Mouse (Mus musculus) MEL (cell line): ENCODE data around the gene Gm20388.

Experiments used
- CHD1 ChIP-seq: IDR thresholded peaks from 2 replicates; pipeline ENCODE4 v1.6.1; 2012; ENCODE audit warnings: low read depth, mild to moderate bottlenecking, inconsistent platforms, low read length, improper control_type of control experiment
- CTCF ChIP-seq, 3 experiments: IDR thresholded peaks in 2 of 3; conservative IDR thresholded peaks in 1 of 3; 2 replicates each; pipeline ENCODE4 v1.5.1; 2011 to 2012; ENCODE audit warnings: low read length in 3 of 3, low read depth in 2 of 3, mild to moderate bottlenecking in 2 of 3, improper control_type of control experiment in 1 of 3, inconsistent platforms in 1 of 3, mixed read lengths in 1 of 3, moderate library complexity in 1 of 3; ENCODE audit not compliant: control insufficient read depth in 1 of 3, insufficient read depth in 1 of 3, poor library complexity in 1 of 3, severe bottlenecking in 1 of 3
- EP300 ChIP-seq, 2 experiments: IDR thresholded peaks; 2 replicates each; pipeline ENCODE4 v1.6.1; 2011; ENCODE audit warnings: improper control_type of control experiment in 2 of 2, low read length in 2 of 2, low read depth in 1 of 2, mild to moderate bottlenecking in 1 of 2
- GATA1 ChIP-seq: IDR thresholded peaks from 2 replicates; pipeline ENCODE4 v1.6.1; 2011; ENCODE audit warnings: low read depth, low read length, improper control_type of control experiment
- KAT2A ChIP-seq: conservative IDR thresholded peaks from 2 replicates; pipeline ENCODE4 v1.6.1; 2012; ENCODE audit warnings: low read depth, low read length, improper control_type of control experiment, inconsistent platforms
- MEF2A ChIP-seq: IDR thresholded peaks from 2 replicates; pipeline ENCODE4 v1.6.1; 2014; ENCODE audit warnings: low read depth, mild to moderate bottlenecking, inconsistent platforms, low read length, improper control_type of control experiment; ENCODE audit not compliant: poor library complexity, insufficient replicate concordance, severe bottlenecking; ENCODE audit errors: extremely low read depth
- MXI1 ChIP-seq: IDR thresholded peaks from 2 replicates; pipeline ENCODE4 v1.6.1; 2011; ENCODE audit warnings: mild to moderate bottlenecking, low read depth, low read length, improper control_type of control experiment
- MYB ChIP-seq: IDR thresholded peaks from 2 replicates; pipeline ENCODE4 v1.6.1; 2011; ENCODE audit warnings: mild to moderate bottlenecking, low read depth, low read length, improper control_type of control experiment
- NRF1 ChIP-seq: IDR thresholded peaks from 2 replicates; pipeline ENCODE4 v1.6.1; 2014; ENCODE audit warnings: low read depth, mild to moderate bottlenecking, inconsistent platforms, low read length, improper control_type of control experiment, moderate library complexity; ENCODE audit not compliant: poor library complexity, insufficient read depth, severe bottlenecking
- POLR2A ChIP-seq, 2 experiments: IDR thresholded peaks; 2 replicates each; pipeline ENCODE4 v1.6.1; 2011 to 2012; ENCODE audit warnings: low read length in 2 of 2, mild to moderate bottlenecking in 2 of 2, control low read depth in 1 of 2, improper control_type of control experiment in 1 of 2, low read depth in 1 of 2, moderate library complexity in 1 of 2; ENCODE audit not compliant: control insufficient read depth in 1 of 2, insufficient read depth in 1 of 2, poor library complexity in 1 of 2
- ZKSCAN1 ChIP-seq: IDR thresholded peaks from 2 replicates; pipeline ENCODE4 v1.6.1; 2012; ENCODE audit warnings: low read depth, mild to moderate bottlenecking, inconsistent platforms, low read length, improper control_type of control experiment, moderate library complexity

- TF ChIP-seq CTCF (IDR thresholded peaks at IDR 0.05 in 2 of 3, conservative IDR thresholded peaks at IDR 0.05 in 1 of 3; ENCODE audit: control insufficient read depth in 1 of 3, insufficient read depth in 1 of 3, low read depth in 2 of 3, low read length in 3 of 3, poor library complexity in 1 of 3, severe bottlenecking in 1 of 3) = no peak
- no peak for TF ChIP-seq KAT2A
- TF ChIP-seq MEF2A = no peak
- no peak for TF ChIP-seq POLR2A (IDR thresholded peaks at IDR 0.05; ENCODE audit: control insufficient read depth in 1 of 2, insufficient read depth in 1 of 2, low read depth in 1 of 2, low read length in 2 of 2, poor library complexity in 1 of 2)
- no peak for TF ChIP-seq GATA1
- no peak for TF ChIP-seq MYB
- no peak for TF ChIP-seq CHD1
- no peak for TF ChIP-seq EP300 (IDR thresholded peaks at IDR 0.05; ENCODE audit: low read depth in 1 of 2, low read length in 2 of 2)
- no peak for TF ChIP-seq MXI1
- no peak for TF ChIP-seq NRF1
- TF ChIP-seq ZKSCAN1 = no peak
Measured at GRCm38 (mm10) chr8:119943616-119944015, 33.0 kb downstream of the Gm20388 start.
